Mouse (Mus musculus) adrenal gland, adult 8-10 months (tissue): ENCODE results near the gene Vmn1r20. TPM values are rescaled to one million over a fixed set of nuclear protein-coding genes. Genes with fewer than 3 reads are reported as not detected.
"Not testable (repeated sequence)": the region's sequence is repeated elsewhere in the genome, so short reads cannot be mapped to it uniquely, and the experiment has no call there.

Experiments used
- DNase-seq: peaks from one replicate; pipeline ENCODE4 v3.0.0; 2022
- total RNA-seq, 4 experiments: library from RNA; stranded (reverse); gene quantifications; 2 replicates each; pipeline ENCODE4 v1.2.4; 2022

Vmn1r20 gene
- not detected for total RNA-seq

DNA sequence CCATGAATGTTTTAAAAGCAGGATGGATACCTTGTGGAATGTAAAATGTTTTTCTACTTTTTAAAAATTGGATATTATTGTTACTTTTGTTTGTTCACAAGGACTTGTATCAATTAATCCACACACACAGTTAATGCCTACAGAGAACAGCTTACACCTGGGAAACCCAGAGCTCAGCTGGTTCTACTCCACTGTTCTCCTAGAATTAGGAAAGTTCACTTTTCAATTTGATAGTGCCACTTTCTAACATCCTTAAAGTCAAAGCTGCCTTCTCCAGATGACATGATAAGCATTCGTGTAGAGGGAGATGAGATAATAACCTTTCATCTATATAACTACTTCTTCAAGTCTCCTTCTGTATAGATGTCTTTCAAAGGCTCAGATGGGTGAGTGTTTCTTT is at the start of gene Vmn1r20:
Gene Vmn1r20 (plus strand): TSS at position 301 of the 400 bp plus-strand sequence.
- no peak for DNase-seq

DNA sequence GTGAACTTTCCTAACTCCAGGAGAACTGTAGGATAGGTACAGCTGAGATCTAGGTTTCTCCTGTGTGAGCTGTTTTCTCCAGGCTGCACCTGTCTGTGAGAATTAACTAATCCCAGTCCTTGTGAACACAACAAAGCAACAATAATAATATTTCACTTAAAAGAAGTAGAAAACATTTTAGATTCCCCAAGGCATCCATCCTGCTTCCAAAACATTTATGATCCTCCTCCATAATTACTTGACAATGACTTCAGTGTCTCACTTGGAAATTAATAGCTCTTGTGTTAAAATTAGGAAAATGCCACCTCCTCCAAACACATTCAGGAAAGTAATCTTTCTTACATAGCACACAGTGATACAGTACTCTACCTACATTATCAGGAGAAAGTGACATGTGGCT is 33.0 kb upstream of the Vmn1r20 start, which contains the start of gene Vmn1r18:
Gene Vmn1r18 (minus strand): TSS at position 101 of the 400 bp plus-strand sequence.
- DNase-seq: no peak

DNA sequence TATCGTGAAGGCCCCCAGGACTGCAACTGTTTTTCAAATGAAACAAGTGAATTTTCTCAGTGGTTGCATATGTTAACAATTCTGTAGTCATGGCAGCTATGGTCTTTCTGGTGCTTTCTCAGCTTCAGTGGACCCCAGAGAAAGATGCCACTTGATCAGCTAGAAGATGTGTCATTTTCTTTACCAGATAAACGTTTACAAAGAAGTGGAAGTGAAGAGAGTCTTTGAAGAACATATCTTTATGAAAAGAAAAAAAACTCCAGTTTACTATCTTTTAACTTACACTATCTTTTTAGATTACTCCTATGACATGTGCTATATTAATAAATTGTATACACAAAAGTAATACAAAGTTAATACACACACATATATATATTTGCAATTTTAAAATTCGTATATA is 25.2 kb upstream of the Vmn1r20 start, which contains the start of gene Vmn1r19:
Gene Vmn1r19 (plus strand): TSS at position 301 of the 400 bp plus-strand sequence.
- not testable (repeated sequence) for DNase-seq

DNA sequence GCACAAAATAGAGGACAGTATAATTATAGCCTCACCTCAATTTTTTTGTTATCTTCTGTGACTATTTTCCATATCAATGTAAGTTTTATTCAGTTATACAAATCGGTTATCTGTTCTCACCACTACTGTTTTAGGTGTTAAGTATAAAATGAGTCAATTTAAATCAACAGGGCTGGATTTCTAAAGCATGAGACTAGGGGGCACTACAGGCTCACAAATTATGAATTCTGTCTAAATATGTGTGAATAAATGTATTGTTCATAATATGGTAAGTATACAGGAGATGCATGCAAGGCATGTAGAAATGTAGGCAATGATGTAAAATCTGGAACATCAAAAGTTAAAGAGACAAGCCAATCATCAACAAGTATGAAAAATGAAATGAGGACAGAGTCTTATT is 2.5 kb downstream of the Vmn1r20 start:
- no peak for DNase-seq

DNA sequence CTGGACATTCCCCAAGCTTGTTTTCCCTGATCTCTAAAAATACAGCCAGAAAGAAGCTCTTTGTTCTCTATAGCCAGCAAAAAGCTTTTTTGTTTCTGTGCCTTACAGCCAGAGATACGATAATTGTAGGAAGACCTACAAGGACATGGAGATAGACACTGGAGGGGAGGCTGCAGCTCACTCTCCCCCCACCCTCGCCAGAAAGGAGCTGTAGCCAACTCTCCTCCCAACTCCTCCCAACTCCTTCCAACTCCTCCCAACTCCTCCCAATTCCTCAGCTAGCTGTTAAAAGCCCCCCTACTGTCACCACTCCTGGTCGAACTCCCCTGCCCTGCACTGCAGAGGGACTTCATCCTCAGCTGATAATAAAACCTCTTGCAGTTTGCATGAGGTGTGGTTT is 39.4 kb downstream of the Vmn1r20 start:
- not testable (repeated sequence) for DNase-seq

Other genes with a start within 250 kb of the Vmn1r20 start
- not detected for gene Vmn1r13, start 225.6 kb upstream of the Vmn1r20 start, total RNA-seq
- gene Vmn1r14, start 197.2 kb upstream of the Vmn1r20 start, total RNA-seq: not detected
- gene Vmn1r15, start 171.0 kb upstream of the Vmn1r20 start, total RNA-seq: under 1 TPM in 1 of 4 experiments, not detected in 3; 0.14 TPM
- gene Vmn1r16, start 99.4 kb upstream of the Vmn1r20 start, total RNA-seq: not detected
- gene Vmn1r17, start 65.2 kb upstream of the Vmn1r20 start, total RNA-seq: not detected
- under 1 TPM in 1 of 4 experiments, not detected in 3; 0.03 TPM for gene Vmn1r18, start 33.1 kb upstream of the Vmn1r20 start, total RNA-seq
- not detected for gene Vmn1r19, start 25.1 kb upstream of the Vmn1r20 start, total RNA-seq
- 10 to 100 TPM; 26.2 to 45.5 (median 38.4) TPM for gene Ppm1k, start 106.5 kb downstream of the Vmn1r20 start, total RNA-seq
- 10 to 100 TPM; 14.2 to 25.0 (median 21.4) TPM for gene Herc6, start 152.1 kb downstream of the Vmn1r20 start, total RNA-seq